Mouse (Mus musculus): ENCODE results near the gene Rhd. TPM values are rescaled to one million over a fixed set of nuclear protein-coding genes. Genes with fewer than 3 reads are reported as not detected.

Gene Rhd
- total RNA-seq, 2 experiments from 2014 or later: not detected

DNA sequence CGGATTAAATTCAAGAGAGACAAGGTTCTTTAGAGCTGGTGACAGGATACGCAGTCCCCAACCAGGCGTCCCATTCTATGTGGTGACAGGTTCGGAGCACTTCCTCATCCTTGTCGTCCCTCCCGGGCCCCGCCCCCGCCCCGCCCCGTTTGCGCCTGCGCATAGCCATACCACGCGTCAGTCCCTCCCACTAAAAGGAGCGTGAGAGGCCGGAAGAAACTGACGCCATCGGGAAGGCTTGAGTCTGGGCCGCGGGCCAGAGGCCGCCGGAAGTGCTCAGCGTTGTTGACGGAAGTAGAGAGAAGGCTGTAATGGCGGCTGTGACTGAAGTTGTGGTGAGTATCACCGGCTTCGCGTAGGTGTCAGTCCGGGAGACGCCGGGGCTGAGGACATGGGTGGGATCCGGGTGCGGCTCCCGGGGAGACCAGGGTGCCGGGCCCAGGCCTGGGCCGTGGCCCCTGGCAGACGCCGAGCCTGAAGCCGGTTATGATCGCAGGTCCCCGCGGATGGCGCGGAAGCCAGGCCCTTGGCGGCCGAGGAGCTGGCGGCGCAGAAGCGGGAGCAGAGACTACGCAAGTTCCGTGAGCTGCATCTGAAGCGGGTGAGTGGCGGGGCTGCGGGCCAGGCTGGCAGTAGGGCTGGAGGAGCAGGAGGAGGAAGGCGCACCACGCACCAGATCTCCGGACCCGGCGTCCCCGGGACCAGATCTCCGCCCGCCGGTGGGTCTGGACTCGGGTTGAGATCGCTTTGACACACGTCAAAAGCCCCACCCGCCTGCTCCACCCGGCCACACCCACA is 66.5 kb downstream of the Rhd start, which contains the start of gene Syf2:
Gene Syf2 (plus strand): TSS at position 215 of the 798 bp plus-strand sequence.
- peak; percentile 96 for DNase-seq (ENCODE audit: low spot score)

DNA sequence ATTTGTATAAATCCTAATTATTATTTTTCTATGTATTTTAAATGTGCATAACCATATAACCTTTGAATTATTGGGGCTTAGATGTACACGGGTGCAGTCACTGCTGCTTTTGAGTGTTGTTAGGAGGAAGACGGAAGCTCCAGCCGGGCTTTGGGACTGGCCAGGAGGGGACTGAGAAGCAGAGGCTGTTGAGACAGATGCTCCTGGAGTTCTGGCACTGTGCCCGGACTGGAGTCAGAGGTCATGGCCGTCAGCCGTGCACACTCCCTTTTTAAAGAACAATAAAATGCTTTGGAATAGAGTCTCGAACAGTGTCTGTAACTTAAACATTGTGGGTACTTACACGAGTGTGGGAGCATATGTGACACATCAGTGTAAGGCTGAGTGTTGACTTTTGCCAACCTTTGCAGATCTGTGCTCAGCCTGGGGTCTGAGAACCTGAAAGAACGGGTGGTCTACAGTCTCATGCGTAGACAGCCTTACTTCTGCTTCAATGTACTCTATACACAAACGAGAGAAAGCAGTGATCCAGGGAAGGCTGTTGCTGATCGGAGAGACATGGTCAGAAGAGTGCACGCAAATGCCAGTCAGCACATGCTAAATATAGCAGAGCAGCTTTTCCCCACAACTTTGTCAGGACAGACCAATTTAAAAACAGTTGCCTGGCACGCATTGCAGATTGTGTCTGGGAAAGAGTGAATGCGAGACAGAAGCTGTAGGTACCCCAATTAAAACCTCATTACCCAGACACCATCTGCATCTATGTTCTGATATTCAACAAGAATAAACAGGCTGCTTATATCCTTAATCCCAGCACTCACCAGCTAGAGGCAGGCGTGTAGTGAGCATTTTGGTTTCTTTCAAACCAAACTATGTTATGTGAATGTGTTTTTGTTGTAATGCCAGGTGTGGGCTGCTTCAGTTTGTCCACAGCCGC is 73.2 kb downstream of the Rhd start:
- DNase-seq (ENCODE audit: low spot score): no peak

DNA sequence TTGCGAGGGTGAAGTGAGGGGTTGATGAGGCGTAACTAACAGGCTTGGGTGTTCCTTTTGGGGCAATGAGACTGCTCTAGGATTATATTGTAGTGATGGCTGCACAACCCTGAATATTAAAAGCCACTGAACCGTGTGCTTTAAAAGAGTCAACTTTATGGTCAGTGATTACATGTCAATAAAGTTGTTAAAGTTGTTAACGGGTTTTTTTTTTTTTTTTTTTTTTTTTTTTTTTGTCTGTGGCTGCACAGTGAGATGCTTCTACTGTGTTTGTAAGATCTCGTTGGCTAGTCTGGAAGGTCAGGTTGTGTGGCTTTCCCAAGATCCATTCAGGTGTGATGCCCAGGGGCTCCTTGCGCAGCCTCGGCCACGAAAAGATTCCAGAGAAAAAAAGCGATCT is 75.6 kb downstream of the Rhd start:
- no peak for DNase-seq (ENCODE audit: low spot score)

DNA sequence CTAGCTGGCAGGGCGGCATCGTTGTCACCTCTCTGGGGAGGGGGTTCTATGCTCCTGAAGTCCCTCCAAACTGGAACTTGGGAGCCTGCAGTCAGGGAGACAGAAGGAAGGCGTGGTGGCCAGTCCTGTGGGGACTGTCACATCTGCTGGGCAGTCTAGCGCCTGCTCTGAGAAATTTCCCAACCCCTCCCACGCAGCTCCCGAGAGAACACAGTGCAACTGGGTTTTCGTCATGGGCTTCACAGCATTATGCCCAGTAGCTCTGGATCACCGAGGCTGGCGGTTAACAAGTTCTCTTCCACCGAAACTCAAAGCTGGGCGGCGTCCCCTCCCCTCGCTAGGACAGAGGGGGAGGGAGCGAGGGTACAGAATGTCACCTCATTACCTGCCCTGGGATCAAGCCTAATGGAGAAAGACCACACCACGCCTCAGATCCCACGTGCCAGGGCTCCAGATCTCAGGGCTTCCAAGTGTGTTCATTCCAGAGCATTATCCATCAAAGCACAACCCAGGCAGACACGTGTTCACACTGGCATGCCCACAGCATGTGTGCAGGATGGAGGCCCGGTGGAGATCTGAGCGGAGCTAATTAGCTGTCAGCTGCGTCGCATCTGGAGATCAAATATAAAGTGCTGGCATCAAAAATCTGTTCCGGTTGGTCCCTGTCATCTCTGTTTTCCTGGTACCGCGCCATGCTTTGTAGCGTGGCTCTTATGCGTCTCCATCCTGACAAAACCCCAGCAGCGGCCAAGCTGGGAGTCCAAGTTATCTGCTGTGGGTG is 79.6 kb downstream of the Rhd start:
- no peak for DNase-seq (ENCODE audit: low spot score)

Other genes starting within 250 kb of the Rhd start
- 1 to 10 TPM; 2.5 to 3.6 TPM for gene Man1c1, start 160.2 kb upstream of the Rhd start, total RNA-seq (2021)
- 1 to 10 TPM; 3.9 to 5.6 TPM for gene Ldlrap1, start 96.5 kb upstream of the Rhd start, total RNA-seq (2021)
- gene Maco1, start 11.2 kb upstream of the Rhd start, total RNA-seq (2021): 10 to 100 TPM; 14.7 to 17.0 TPM
- gene Tmem50a, start 50.5 kb downstream of the Rhd start, total RNA-seq (2021): 10 to 100 TPM; 29.9 to 31.9 TPM
- 100 to 1,000 TPM; 149 to 155 TPM for gene Rsrp1, start 59.1 kb downstream of the Rhd start, total RNA-seq (2021)
- gene Syf2, start 66.4 kb downstream of the Rhd start, total RNA-seq (2021): 10 to 100 TPM; 43.3 to 43.9 TPM